Mouse (Mus musculus): ENCODE measurements around the gene Rbbp8nl. TPM values are rescaled to one million over a fixed set of nuclear protein-coding genes. Genes with fewer than 3 reads are reported as not detected.

Rbbp8nl gene
- not detected in 2 replicates for polyA plus RNA-seq (2015; fragmentation: Nextera tagmentation; extraction: Ambion mirVana)

- H3K9ac ChIP-seq (ENCODE audit: low read depth, low read length), result no peak within 1 kb of the TSS
- H3K36me3 ChIP-seq (ENCODE audit: control insufficient read depth, insufficient read depth), result no peaks in the 10 kb centered on the region
- no peaks in the 10 kb centered on the region for H3K4me1 ChIP-seq (ENCODE audit: control insufficient read depth, low read depth, low read length)
- no peak within 1 kb of the TSS for H3K27ac ChIP-seq (ENCODE audit: low read length)
- ATAC-seq (ENCODE audit: low read depth), result no peak
- H3K9me3 ChIP-seq (replicated peaks; ENCODE audit: control insufficient read depth, low read length), result no peaks in the 10 kb centered on the region
- 51% methylated on average over 16 of the region's 16 CpGs for WGBS (ENCODE audit: insufficient replicate concordance)
- H3K4me3 ChIP-seq (ENCODE audit: low read depth, low read length), result no peak within 1 kb of the TSS
- no peak within 1 kb of the TSS for H3K4me2 ChIP-seq (ENCODE audit: low read depth, low read length)
- H3K27me3 ChIP-seq (ENCODE audit: control insufficient read depth, insufficient read depth, low read depth, low read length), result no peaks in the 10 kb centered on the region
These were observed at the start of gene Rbbp8nl for GRCm38 (mm10) chr2:180289440-180290108. Gene Rbbp8nl, minus strand, starts transcription at chr2:180289879.

- 3% methylated on average over 32 of the region's 33 CpGs for WGBS (ENCODE audit: insufficient replicate concordance)
- H3K4me3 ChIP-seq (ENCODE audit: low read depth, low read length), result peak within 1 kb of the TSS; percentile 34
- no peaks in the 10 kb centered on the region for H3K4me1 ChIP-seq (ENCODE audit: control insufficient read depth, low read depth, low read length)
- no peak within 1 kb of the TSS for H3K9ac ChIP-seq (ENCODE audit: low read depth, low read length)
- H3K4me2 ChIP-seq (ENCODE audit: low read depth, low read length), result peak within 1 kb of the TSS; percentile 35
- peak; percentile 41; the same call in 1 of the 2 replicates for ATAC-seq (ENCODE audit: low read depth)
- peaks cover 41% of the 10 kb centered on the region for H3K27me3 ChIP-seq (ENCODE audit: control insufficient read depth, insufficient read depth, low read depth, low read length)
- H3K36me3 ChIP-seq (ENCODE audit: control insufficient read depth, insufficient read depth), result no peaks in the 10 kb centered on the region
- H3K27ac ChIP-seq (ENCODE audit: low read length), result no peak within 1 kb of the TSS
- H3K9me3 ChIP-seq (replicated peaks; ENCODE audit: control insufficient read depth, low read length), result no peaks in the 10 kb centered on the region
These were observed 44.9 kb upstream of the Rbbp8nl start, which contains the start of gene Gata5 for GRCm38 (mm10) chr2:180334551-180334986. Gene Gata5, minus strand, starts transcription at chr2:180334699.

DNA sequence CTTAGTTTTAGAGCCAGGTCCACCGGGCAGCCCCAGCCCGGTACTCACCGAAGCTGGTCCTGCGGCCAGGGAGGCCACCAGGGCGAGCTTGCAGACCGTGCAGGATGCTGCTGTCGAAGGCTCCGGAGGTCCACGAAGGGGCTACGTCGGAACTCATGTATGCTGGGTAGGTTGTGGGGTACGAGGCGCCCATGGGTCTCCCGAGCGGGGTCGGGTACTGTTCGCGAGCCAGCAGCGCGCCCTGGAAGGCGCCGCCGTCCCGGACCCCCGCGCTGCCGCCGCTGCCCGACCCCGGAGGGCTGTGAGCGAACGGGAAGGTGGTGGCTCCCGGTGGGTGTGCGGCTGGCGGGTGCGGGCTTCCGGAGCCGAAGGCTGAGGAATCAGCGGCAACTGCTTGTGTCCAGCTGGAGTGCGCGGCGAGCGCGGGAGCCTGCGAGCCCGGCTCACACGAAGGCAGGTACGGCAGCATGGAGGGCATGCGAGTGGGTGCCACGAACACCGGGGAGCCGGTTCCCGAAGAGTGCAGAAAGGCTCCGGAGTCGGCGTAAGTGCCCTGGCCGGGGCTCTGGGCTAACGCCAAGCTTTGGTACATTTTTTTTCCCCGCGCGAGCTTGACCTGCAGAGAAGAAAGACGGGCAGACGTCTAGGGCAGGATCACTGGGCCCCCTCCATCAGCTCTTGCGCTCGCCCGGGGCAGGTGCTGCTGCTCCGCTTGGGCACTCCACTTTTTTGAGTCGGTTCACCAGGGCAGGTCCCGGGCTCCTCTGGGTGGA is 44.3 kb upstream of the Rbbp8nl start:
- Histone ChIP-seq H3K4me2 (ENCODE audit: low read depth, low read length) (peak overlapping the region; percentile 35), H3K27ac (ENCODE audit: low read length) (no peak overlapping the region), H3K4me3 (ENCODE audit: low read depth, low read length) (peak overlapping the region; percentile 34), H3K9me3 (replicated peaks; ENCODE audit: control insufficient read depth, low read length) (no peaks in the 10 kb centered on the region), H3K27me3 (ENCODE audit: control insufficient read depth, insufficient read depth, low read depth, low read length) (peaks cover 41% of the 10 kb centered on the region), H3K4me1 (ENCODE audit: control insufficient read depth, low read depth, low read length) (no peaks in the 10 kb centered on the region), H3K9ac (ENCODE audit: low read depth, low read length) (no peak overlapping the region), H3K36me3 (ENCODE audit: control insufficient read depth, insufficient read depth) (no peaks in the 10 kb centered on the region)
- WGBS (ENCODE audit: insufficient replicate concordance), result 2% methylated on average over 69 of the region's 69 CpGs
- no peak for ATAC-seq (ENCODE audit: low read depth)

DNA sequence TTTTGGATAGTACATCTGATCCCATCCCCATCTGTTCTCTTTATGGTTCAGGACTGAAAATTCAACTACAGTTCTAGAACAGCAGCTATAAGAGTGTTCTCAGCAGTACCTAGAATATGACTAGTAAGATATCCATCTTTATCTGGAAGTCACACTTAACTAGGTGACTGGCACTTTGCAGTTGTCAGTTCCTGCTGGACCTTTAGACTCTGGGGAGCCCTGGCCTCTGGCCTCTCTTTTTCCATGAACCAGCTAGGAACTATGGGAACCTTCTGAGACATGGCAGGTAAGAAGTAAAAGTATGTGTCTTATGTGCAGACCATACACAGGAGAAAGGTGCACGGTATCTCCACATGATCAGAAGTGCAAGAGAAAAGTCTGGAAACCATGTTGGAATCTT is 39.8 kb upstream of the Rbbp8nl start:
- no peak overlapping the region for H3K4me2 ChIP-seq (ENCODE audit: low read depth, low read length)
- no peak overlapping the region for H3K4me3 ChIP-seq (ENCODE audit: low read depth, low read length)
- no peak overlapping the region for H3K9ac ChIP-seq (ENCODE audit: low read depth, low read length)
- ATAC-seq (ENCODE audit: low read depth), result no peak
- 63% methylated on average over 1 of the region's 1 CpGs for WGBS (ENCODE audit: insufficient replicate concordance)
- no peak overlapping the region for H3K27ac ChIP-seq (ENCODE audit: low read length)
- H3K4me1 ChIP-seq (ENCODE audit: control insufficient read depth, low read depth, low read length), result no peaks in the 10 kb centered on the region
- H3K27me3 ChIP-seq (ENCODE audit: control insufficient read depth, insufficient read depth, low read depth, low read length), result peaks cover 21% of the 10 kb centered on the region
- no peaks in the 10 kb centered on the region for H3K36me3 ChIP-seq (ENCODE audit: control insufficient read depth, insufficient read depth)
- no peaks in the 10 kb centered on the region for H3K9me3 ChIP-seq (replicated peaks; ENCODE audit: control insufficient read depth, low read length)

DNA sequence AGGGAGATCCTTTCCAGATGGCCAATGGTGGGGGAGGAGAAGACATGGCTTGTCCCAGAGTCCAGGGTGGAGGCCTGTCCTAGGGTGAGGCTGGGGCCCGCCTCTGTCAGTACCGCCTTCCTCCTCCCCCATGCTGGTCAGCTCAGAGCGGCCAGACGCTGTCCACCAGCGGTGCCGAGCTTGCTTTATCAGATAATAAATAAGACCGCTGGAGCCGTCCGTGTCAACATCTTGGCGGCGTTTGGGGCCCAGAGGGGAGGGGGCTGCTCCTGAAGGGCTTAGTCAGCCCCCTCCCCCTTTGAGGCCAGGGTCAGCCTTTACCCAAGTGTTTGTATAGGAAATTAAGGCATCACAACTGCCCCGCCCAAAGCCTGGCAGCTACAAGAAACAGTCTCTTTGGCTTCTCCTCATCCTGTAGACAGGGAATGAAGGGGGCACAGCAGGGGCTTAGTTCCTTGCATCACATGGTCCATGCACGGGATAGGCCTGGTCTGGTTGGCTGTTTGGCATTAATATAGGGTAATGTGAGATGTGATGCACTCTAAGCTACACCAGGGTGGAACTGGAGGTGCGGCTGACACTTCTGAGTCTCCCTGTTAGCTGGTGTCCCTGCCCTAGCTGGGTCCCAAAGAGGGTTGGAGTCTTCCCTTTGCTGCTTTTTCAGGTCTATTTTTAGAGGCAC is 33.1 kb upstream of the Rbbp8nl start:
- 51% methylated on average over 14 of the region's 14 CpGs for WGBS (ENCODE audit: insufficient replicate concordance)
- Histone ChIP-seq H3K36me3 (ENCODE audit: control insufficient read depth, insufficient read depth) (no peaks in the 10 kb centered on the region), H3K27ac (ENCODE audit: low read length) (no peak overlapping the region), H3K4me3 (ENCODE audit: low read depth, low read length) (no peak overlapping the region), H3K4me2 (ENCODE audit: low read depth, low read length) (no peak overlapping the region), H3K4me1 (ENCODE audit: control insufficient read depth, low read depth, low read length) (no peaks in the 10 kb centered on the region), H3K9me3 (replicated peaks; ENCODE audit: control insufficient read depth, low read length) (no peaks in the 10 kb centered on the region), H3K27me3 (ENCODE audit: control insufficient read depth, insufficient read depth, low read depth, low read length) (no peaks in the 10 kb centered on the region), H3K9ac (ENCODE audit: low read depth, low read length) (no peak overlapping the region)
- ATAC-seq (ENCODE audit: low read depth), result no peak

DNA sequence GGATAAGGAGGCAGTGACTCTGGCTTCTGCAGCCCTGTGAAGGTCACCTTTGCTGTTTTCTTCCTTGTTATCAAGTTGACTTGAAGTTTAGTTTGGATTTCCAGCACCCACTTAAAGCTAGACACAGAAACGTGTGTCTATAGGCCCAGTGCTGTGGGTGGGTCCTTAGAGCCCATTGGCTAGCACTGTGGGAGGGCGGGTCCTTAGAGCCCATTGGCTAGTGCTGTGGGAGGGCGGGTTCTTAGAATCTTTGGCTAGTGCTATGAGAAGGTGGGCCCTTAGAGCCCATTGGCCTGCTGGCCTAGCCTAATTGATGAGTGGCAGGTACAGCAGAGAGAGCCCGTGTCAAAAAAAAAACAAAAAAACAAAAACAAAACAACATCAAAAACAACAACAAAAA is 30.5 kb upstream of the Rbbp8nl start:
- no peak overlapping the region for H3K27ac ChIP-seq (ENCODE audit: low read length)
- H3K9ac ChIP-seq (ENCODE audit: low read depth, low read length), result no peak overlapping the region
- no peaks in the 10 kb centered on the region for H3K27me3 ChIP-seq (ENCODE audit: control insufficient read depth, insufficient read depth, low read depth, low read length)
- 51% methylated on average over 4 of the region's 4 CpGs for WGBS (ENCODE audit: insufficient replicate concordance)
- H3K4me3 ChIP-seq (ENCODE audit: low read depth, low read length), result no peak overlapping the region
- H3K4me2 ChIP-seq (ENCODE audit: low read depth, low read length), result no peak overlapping the region
- ATAC-seq (ENCODE audit: low read depth), result no peak
- no peaks in the 10 kb centered on the region for H3K9me3 ChIP-seq (replicated peaks; ENCODE audit: control insufficient read depth, low read length)
- H3K36me3 ChIP-seq (ENCODE audit: control insufficient read depth, insufficient read depth), result no peaks in the 10 kb centered on the region
- H3K4me1 ChIP-seq (ENCODE audit: control insufficient read depth, low read depth, low read length), result no peaks in the 10 kb centered on the region

DNA sequence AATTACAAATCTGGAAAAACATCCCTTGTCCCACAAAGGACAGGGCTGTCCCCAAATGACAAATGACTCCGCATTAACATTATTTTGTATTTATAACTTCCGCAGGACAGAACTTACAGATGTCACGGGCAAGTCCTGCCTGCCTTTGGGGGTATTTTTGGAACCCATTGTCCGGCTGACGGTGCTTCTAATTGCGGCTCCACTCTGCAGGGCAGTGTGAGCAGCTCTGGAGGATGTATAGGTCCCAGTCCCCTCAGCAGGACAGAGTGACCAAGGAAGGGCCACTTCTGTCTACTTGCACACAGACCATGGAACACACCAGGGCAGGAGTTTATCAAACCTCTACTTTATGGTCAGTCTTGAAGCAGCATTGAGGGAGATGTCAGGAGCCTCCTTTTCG is 27.9 kb upstream of the Rbbp8nl start:
- H3K4me1 ChIP-seq (ENCODE audit: control insufficient read depth, low read depth, low read length), result no peaks in the 10 kb centered on the region
- H3K27me3 ChIP-seq (ENCODE audit: control insufficient read depth, insufficient read depth, low read depth, low read length), result no peaks in the 10 kb centered on the region
- H3K4me2 ChIP-seq (ENCODE audit: low read depth, low read length), result no peak overlapping the region
- ATAC-seq (ENCODE audit: low read depth), result no peak
- no peaks in the 10 kb centered on the region for H3K36me3 ChIP-seq (ENCODE audit: control insufficient read depth, insufficient read depth)
- H3K9me3 ChIP-seq (replicated peaks; ENCODE audit: control insufficient read depth, low read length), result no peaks in the 10 kb centered on the region
- no peak overlapping the region for H3K4me3 ChIP-seq (ENCODE audit: low read depth, low read length)
- no peak overlapping the region for H3K27ac ChIP-seq (ENCODE audit: low read length)
- no peak overlapping the region for H3K9ac ChIP-seq (ENCODE audit: low read depth, low read length)
- 67% methylated on average over 7 of the region's 7 CpGs for WGBS (ENCODE audit: insufficient replicate concordance)

- Histone ChIP-seq H3K9me3 (replicated peaks; ENCODE audit: control insufficient read depth, low read length) (no peaks in the 10 kb centered on the region), H3K9ac (ENCODE audit: low read depth, low read length) (no peak overlapping the region), H3K27ac (ENCODE audit: low read length) (no peak overlapping the region), H3K4me3 (ENCODE audit: low read depth, low read length) (no peak overlapping the region), H3K4me1 (ENCODE audit: control insufficient read depth, low read depth, low read length) (no peaks in the 10 kb centered on the region; the same call in 1 of the 2 replicates), H3K27me3 (ENCODE audit: control insufficient read depth, insufficient read depth, low read depth, low read length) (no peaks in the 10 kb centered on the region), H3K4me2 (ENCODE audit: low read depth, low read length) (no peak overlapping the region), H3K36me3 (ENCODE audit: control insufficient read depth, insufficient read depth) (no peaks in the 10 kb centered on the region)
- no peak for ATAC-seq (ENCODE audit: low read depth)
- 37% methylated on average over 2 of the region's 2 CpGs for WGBS (ENCODE audit: insufficient replicate concordance)
These were observed 24.6 kb upstream of the Rbbp8nl start for GRCm38 (mm10) chr2:180314292-180314691.

Measured in liver, embryonic 16.5 days (tissue).